Mouse (Mus musculus) heart, embryonic 16.5 days (tissue): Measurements from ENCODE around the gene Cubn. TPM values are rescaled to one million over a fixed set of nuclear protein-coding genes. Genes with fewer than 3 reads are reported as not detected.

Experiments used
- ATAC-seq: fragments of 200-750 bp; cut with Nextera tagmentation; replicated peaks from 2 replicates; pipeline ENCODE4 v1.8.0; 2017; ENCODE audit warnings: moderate number of reproducible peaks; ENCODE audit not compliant: insufficient read depth, low FRiP score; ENCODE audit errors: extremely low read depth
- H3K27ac ChIP-seq: fragments of 300-500 bp; sonication (generic); 2 replicates; pipeline ENCODE4 v1.5.1; 2014; ENCODE audit warnings: mild to moderate bottlenecking, low read length, control low read depth, moderate library complexity
- H3K27me3 ChIP-seq: fragments of 300-500 bp; sonication (generic); 2 replicates; pipeline ENCODE4 v1.6.1; 2014; ENCODE audit warnings: low read length, mixed read lengths; ENCODE audit not compliant: control insufficient read depth, insufficient read depth
- H3K36me3 ChIP-seq: fragments of 300-500 bp; sonication (generic); 2 replicates; pipeline ENCODE4 v1.6.1; 2014; ENCODE audit not compliant: control insufficient read depth, insufficient read depth
- H3K4me1 ChIP-seq: fragments of 300-500 bp; sonication (generic); 2 replicates; pipeline ENCODE4 v1.6.1; 2014; ENCODE audit warnings: low read length, mixed read lengths; ENCODE audit not compliant: control insufficient read depth, insufficient read depth
- H3K4me2 ChIP-seq: fragments of 300-500 bp; sonication (generic); 2 replicates; pipeline ENCODE4 v1.6.1; 2014; ENCODE audit warnings: low read depth, mild to moderate bottlenecking, control low read depth, low read length
- H3K4me3 ChIP-seq: fragments of 300-500 bp; sonication (generic); 2 replicates; pipeline ENCODE4 v1.5.1; 2014; ENCODE audit warnings: mild to moderate bottlenecking, control low read depth, low read length
- H3K9ac ChIP-seq: fragments of 300-500 bp; sonication (generic); 2 replicates; pipeline ENCODE4 v1.6.1; 2014; ENCODE audit warnings: low read length, control low read depth
- H3K9me3 ChIP-seq: fragments of 300-500 bp; sonication (generic); replicated peaks from 2 replicates; pipeline ENCODE4 v1.6.1; 2016; ENCODE audit warnings: low read length; ENCODE audit not compliant: control insufficient read depth
- WGBS: fragments of 180-500 bp; shearing (Covaris S2); extraction: QIAGEN DNeasy Blood & Tissue Kit; methylation state at CpG from one replicate; pipeline ENCODE4 v1.1.7; 2014; 5-methylcytosine and 5-hydroxymethylcytosine counted together
- polyA plus RNA-seq: library from polyadenylated mRNA; unstranded; fragments of >200 nt; fragmentation: Nextera tagmentation; extraction: Ambion mirVana; gene quantifications from 2 replicates; pipeline ENCODE4 v1.2.1, GENCODE M21; 2015

The Cubn gene
- polyA plus RNA-seq, 1 experiment from 2014 or later = 0.28 TPM

DNA sequence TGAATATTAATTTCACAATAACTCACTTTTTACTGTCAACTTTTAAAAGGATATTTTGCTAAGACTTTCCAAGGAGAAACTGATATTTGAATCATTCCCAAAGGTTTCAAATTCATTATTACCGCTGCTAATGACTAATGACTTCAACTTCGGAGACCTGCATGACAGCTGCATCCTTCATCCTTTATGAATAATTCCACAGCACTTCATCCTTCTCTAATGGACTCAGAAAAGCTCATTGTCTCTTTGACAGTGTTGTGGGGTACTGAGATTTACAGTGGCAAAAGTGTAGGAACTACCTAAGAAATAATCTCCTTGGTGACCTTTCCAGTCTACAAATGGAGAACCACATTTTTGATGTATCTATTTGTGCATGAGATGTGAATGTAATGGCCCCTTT is 33.5 kb downstream of the Cubn start:
- no peaks in the 10 kb centered on the region for H3K36me3 ChIP-seq
- no peaks in the 10 kb centered on the region for H3K4me1 ChIP-seq
- ATAC-seq = no peak
- no peak overlapping the region for H3K9ac ChIP-seq
- no peaks in the 10 kb centered on the region for H3K9me3 ChIP-seq
- WGBS = 85% methylated on average over 2 of the region's 2 CpGs
- H3K27me3 ChIP-seq = no peaks in the 10 kb centered on the region
- no peak overlapping the region for H3K4me3 ChIP-seq
- H3K27ac ChIP-seq = no peak overlapping the region
- H3K4me2 ChIP-seq = no peak overlapping the region

DNA sequence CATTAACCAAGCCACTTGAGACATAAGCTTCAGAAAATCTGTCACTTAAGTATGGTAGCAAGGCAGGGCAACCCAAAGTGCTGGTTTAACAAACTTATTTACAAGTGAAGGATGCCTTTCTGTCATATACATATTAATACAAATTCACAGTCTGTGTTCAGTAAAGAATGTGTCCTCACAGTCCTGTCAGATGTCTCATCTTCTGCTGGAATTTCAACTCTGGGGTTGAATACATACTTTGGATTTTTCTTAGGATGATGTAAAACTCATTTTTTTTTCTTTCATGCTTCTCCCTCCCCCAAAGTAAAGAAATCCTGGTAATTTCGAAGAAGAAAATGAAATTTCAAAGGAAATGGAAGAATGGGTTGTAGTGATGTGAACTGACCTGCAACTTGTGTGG is 34.8 kb downstream of the Cubn start:
- Histone ChIP-seq H3K4me1 (no peaks in the 10 kb centered on the region), H3K4me2 (no peak overlapping the region), H3K9ac (no peak overlapping the region), H3K36me3 (no peaks in the 10 kb centered on the region), H3K9me3 (no peaks in the 10 kb centered on the region), H3K27me3 (no peaks in the 10 kb centered on the region), H3K4me3 (no peak overlapping the region), H3K27ac (no peak overlapping the region)
- ATAC-seq = no peak
- 58% methylated on average over 1 of the region's 1 CpGs for WGBS

DNA sequence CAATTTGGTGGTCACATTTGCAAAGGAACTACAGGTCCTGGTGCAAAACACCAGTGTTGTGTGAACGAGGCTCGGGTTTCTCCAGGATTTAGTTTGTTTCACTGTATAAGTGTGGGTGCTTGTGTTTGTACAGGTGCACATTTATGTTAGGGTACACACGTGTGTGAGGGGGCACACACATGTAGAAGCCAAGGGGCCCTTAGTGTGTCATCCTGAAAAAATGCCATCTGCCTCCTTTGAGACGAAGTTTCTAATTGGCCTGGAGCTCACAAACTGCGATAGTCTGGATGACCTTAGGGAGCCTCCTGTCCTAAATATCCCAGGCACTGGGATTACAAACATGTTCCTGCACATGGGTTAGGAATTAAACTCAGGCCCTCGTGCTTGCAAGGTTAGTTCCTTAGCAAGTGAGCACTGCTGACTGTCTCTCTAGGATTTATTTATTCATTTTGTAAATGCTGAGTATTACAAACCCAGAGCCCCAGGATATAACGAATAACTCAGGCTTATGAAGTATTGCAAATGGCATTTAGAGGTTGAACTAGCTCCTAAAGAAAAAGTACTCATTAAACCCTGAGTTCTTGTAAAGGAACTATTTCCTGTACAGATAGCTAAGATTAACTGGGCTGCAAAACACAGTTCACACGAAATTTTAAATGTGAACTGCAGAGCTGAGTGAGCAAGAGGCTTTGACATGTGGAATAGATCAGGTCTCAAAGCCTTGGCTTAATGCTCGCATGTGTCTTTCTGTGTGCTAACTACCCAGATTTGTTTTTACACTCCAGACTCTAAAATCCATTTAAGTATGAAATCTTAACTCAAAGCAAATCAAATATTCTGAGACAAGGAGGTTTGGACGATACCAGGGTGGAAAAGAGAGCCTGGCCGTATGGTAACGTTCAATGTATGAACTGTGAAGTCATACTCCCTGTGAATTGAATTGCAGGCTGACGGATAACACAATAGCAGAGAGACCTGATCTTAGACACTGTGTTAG is 39.8 kb downstream of the Cubn start:
- no peak for ATAC-seq
- Histone ChIP-seq H3K4me2 (no peak overlapping the region), H3K4me1 (no peaks in the 10 kb centered on the region), H3K36me3 (no peaks in the 10 kb centered on the region), H3K27ac (peak overlapping the region; percentile 13), H3K4me3 (no peak overlapping the region), H3K9ac (no peak overlapping the region), H3K9me3 (no peaks in the 10 kb centered on the region), H3K27me3 (no peaks in the 10 kb centered on the region)
- whole genome bisulfite sequencing = 65% methylated on average over 13 of the region's 13 CpGs

DNA sequence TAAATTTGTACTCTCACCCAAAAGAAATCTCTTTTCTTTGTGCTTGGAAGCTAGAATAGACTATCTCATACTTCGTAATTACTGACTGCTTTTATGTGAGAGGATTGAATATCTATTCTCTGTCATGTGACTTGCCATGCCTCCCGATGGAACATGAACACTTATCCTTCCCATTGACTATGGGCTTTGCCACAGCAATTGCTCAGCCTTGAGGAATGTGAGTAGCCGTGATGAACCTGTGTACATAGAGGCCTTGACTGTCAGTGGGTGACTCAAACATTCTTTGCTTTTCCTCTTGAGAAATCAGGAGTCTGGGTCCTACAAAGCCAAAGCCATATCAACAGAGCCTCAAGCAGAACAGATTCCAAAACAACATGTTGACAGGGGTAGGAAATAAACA is 40.7 kb downstream of the Cubn start:
- H3K27ac ChIP-seq = no peak overlapping the region
- no peaks in the 10 kb centered on the region for H3K36me3 ChIP-seq
- no peak overlapping the region for H3K4me2 ChIP-seq
- H3K27me3 ChIP-seq = no peaks in the 10 kb centered on the region
- WGBS = 41% methylated on average over 3 of the region's 3 CpGs
- no peaks in the 10 kb centered on the region for H3K9me3 ChIP-seq
- H3K9ac ChIP-seq = no peak overlapping the region
- H3K4me1 ChIP-seq = no peaks in the 10 kb centered on the region
- no peak overlapping the region for H3K4me3 ChIP-seq
- no peak for ATAC-seq

DNA sequence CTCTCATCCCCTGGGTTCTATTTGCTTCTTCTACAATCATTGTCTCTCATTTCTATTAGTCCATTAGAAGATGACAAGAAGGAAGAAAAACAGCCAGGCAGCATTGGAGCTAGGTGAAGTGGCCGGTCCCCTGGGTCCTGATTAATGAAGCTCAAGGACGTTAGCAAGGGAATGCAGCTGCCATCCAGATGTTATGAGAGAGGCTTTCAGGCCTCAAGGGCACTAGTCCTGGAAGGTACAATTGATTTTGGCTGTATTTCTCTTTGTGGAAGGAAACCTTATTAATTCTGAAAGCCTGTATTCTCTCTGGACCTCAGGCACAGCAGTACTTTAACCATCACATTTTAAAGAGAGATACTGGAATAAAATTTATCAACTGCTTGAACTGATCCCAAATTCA is 41.1 kb downstream of the Cubn start:
- Histone ChIP-seq H3K4me3 (no peak overlapping the region), H3K36me3 (no peaks in the 10 kb centered on the region), H3K27ac (no peak overlapping the region), H3K9me3 (no peaks in the 10 kb centered on the region), H3K4me2 (no peak overlapping the region), H3K9ac (no peak overlapping the region), H3K4me1 (no peaks in the 10 kb centered on the region), H3K27me3 (no peaks in the 10 kb centered on the region)
- no peak for ATAC-seq
- WGBS = 70% methylated on average over 2 of the region's 2 CpGs

DNA sequence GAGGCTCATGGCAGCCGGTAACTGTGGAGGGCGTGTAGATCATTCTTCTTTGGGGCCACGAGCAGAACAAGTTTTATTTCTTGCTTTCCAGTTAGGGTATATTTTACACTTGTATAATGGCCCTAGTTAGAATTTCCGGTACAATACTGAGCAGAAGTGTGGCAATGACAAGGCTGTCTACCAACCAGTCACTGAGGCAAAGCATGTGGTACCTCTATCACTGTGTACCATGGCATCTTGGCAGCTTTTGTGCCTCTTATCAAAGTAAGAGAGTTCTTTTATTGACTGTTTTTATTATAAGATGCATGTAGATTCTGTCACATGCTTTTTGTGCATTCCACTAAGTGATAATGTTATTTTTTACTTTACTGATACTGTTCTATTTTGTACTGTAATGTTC is 46.5 kb downstream of the Cubn start:
- no peaks in the 10 kb centered on the region for H3K4me1 ChIP-seq
- H3K4me2 ChIP-seq = no peak overlapping the region
- no peak overlapping the region for H3K4me3 ChIP-seq
- no peak overlapping the region for H3K27ac ChIP-seq
- H3K36me3 ChIP-seq = no peaks in the 10 kb centered on the region
- ATAC-seq = no peak
- no peak overlapping the region for H3K9ac ChIP-seq
- no peaks in the 10 kb centered on the region for H3K9me3 ChIP-seq
- no peaks in the 10 kb centered on the region for H3K27me3 ChIP-seq
- WGBS = 81% methylated on average over 4 of the region's 4 CpGs

DNA sequence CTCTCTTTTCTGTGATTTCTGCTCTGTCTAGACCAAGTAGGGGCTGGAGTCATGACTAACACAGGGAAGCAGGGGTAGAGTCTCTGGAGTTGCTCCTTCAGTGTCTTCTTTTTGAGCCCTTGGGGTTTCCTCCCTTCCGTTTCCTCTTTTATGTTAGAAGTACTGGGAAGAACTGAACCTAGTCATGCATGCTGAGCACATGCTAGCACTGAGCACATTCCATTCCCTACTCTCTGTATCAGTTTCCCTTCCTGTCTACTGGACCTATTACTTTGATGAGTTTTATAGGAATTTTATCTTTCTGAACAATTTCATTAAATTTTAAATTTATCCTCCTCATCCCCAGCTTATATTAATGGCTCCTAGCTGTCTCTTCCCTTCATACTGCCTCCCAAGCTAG is 52.6 kb downstream of the Cubn start:
- WGBS = 58% methylated on average over 1 of the region's 1 CpGs
- no peaks in the 10 kb centered on the region for H3K27me3 ChIP-seq
- no peak for ATAC-seq
- H3K4me2 ChIP-seq = no peak overlapping the region
- H3K9me3 ChIP-seq = no peaks in the 10 kb centered on the region
- H3K4me1 ChIP-seq = peaks cover 7% of the 10 kb centered on the region; the same call in 1 of the 2 replicates
- H3K9ac ChIP-seq = no peak overlapping the region
- peak overlapping the region; percentile 58 for H3K27ac ChIP-seq
- H3K36me3 ChIP-seq = no peaks in the 10 kb centered on the region
- H3K4me3 ChIP-seq = no peak overlapping the region

DNA sequence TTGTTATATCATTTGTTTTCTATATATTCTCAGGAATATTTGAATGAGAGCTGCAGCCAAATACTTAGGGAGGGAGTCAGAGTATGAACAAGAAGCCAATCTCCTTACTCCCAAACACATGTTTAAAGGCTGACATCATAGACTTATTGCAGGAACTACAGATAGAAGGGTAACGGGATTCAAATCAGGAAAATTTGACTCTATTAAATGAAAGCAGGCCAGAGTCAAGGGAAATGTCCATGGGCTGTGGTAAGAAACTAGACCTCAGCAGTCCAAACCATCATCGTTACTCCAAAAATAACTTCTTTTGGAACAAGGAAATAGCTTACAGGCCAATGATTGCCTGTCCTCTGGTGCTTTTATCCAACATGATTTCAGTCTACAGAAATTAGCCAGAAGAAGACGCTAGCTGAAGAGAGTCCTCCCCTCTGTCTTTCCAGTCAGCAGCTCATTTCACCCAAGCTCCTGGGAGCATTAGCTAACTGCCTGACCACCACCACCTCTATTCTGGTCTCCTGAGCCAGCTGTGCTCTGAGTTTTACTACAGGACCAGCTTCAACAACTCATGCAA is 53.3 kb downstream of the Cubn start:
- peak; percentile 85 for ATAC-seq
- H3K27me3 ChIP-seq = no peaks in the 10 kb centered on the region
- no peak overlapping the region for H3K4me2 ChIP-seq
- no peak overlapping the region for H3K4me3 ChIP-seq
- WGBS = 49% methylated on average over 3 of the region's 3 CpGs
- peaks cover 7% of the 10 kb centered on the region; the same call in 1 of the 2 replicates for H3K4me1 ChIP-seq
- H3K36me3 ChIP-seq = no peaks in the 10 kb centered on the region
- no peaks in the 10 kb centered on the region for H3K9me3 ChIP-seq
- H3K27ac ChIP-seq = peak overlapping the region; percentile 58
- no peak overlapping the region for H3K9ac ChIP-seq

DNA sequence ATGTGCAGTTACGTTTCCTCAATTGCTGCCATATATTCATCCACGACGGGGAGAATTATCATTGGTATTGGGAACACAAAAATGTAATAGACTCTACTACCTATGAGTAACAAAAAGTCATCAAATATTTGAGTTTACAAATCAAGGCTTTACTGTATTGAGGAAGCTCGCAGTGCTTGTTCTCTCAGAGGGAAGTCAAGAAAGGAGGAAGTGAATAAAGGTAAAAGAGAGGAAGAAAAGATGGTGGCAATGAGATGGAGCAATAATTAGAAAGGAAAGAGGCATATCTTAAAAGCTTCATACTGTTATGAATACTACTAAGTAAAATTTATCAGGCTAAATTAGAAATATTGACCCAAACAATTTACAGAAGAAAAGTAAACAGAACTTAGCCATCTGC is 59.6 kb downstream of the Cubn start:
- no peak overlapping the region for H3K9ac ChIP-seq
- WGBS = 86% methylated on average over 4 of the region's 4 CpGs
- H3K36me3 ChIP-seq = no peaks in the 10 kb centered on the region

More for the DNA sequence above, 59.6 kb downstream of the Cubn start:
- H3K27ac ChIP-seq = no peak overlapping the region
- H3K4me2 ChIP-seq = no peak overlapping the region
- H3K9me3 ChIP-seq = no peaks in the 10 kb centered on the region
- H3K4me3 ChIP-seq = no peak overlapping the region
- ATAC-seq = no peak
- H3K4me1 ChIP-seq = no peaks in the 10 kb centered on the region
- H3K27me3 ChIP-seq = no peaks in the 10 kb centered on the region
